Mouse (Mus musculus): Measurements from ENCODE around the gene Myh11. TPM values are rescaled to one million over a fixed set of nuclear protein-coding genes. Genes with fewer than 3 reads are reported as not detected.

Myh11 gene
- polyA plus RNA-seq, 1 experiment from 2014 or later, result 0.68 TPM

DNA sequence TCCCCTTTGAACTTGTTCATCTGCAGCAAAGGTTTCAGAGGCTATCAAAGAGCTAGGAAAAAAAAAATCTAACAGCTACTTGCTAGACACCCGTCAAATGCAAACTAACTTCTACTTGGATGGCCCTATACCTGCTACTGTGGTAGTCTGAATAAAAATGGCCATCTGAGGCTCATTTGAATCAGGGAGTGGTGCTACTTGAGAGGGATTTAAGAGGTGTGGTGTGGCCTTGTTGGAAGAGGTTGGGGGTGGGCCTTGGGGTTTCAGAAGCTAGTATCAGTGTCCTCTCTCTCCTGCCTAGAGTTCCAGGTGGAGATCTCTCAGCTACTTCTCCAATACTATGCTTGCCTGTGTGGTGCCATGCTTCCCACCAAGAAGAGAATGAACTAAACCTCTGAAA lies 15.3 kb upstream of the Myh11 start:
- Histone ChIP-seq H3K4me3 (replicated peaks) (no peak overlapping the region), H3K9me3 (replicated peaks) (no peaks in the 10 kb centered on the region), H3K27me3 (no peaks in the 10 kb centered on the region), H3K4me2 (no peak overlapping the region), H3K27ac (replicated peaks) (peak overlapping the region; percentile 4; the same call in 1 of the 2 replicates), H3K36me3 (replicated peaks) (peaks cover 50% of the 10 kb centered on the region), H3K9ac (no peak overlapping the region), H3K4me1 (replicated peaks) (peaks cover 50% of the 10 kb centered on the region)
- no peak for ATAC-seq (ENCODE audit: insufficient read depth)
- 76% methylated on average over 1 of the region's 1 CpGs for WGBS (ENCODE audit: insufficient replicate concordance)

DNA sequence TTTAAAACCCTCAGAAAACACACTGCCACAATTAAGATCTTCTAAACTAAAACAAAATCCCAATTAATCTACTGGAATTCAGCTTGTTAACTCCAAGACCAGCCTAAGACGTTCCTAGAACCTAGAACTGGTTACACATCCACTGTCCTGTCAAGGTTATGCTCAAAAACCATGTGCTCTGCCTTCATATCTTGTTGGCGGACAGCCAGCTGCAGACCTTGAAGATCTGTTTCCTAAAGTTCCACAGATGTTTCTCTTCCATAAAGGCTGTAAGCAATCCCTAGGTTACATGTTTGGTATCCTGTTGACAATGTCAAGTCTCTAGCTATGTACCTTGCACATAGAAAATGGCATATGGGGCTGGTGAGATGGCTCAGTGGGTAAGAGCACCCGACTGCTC lies 13.6 kb upstream of the Myh11 start:
- Histone ChIP-seq H3K4me2 (no peak overlapping the region), H3K4me3 (replicated peaks) (no peak overlapping the region), H3K27me3 (no peaks in the 10 kb centered on the region), H3K9ac (no peak overlapping the region), H3K36me3 (replicated peaks) (peaks cover 58% of the 10 kb centered on the region), H3K9me3 (replicated peaks) (no peaks in the 10 kb centered on the region), H3K27ac (replicated peaks) (no peak overlapping the region), H3K4me1 (replicated peaks) (peaks cover 37% of the 10 kb centered on the region)
- no peak for ATAC-seq (ENCODE audit: insufficient read depth)
- 81% methylated on average over 3 of the region's 3 CpGs for WGBS (ENCODE audit: insufficient replicate concordance)

DNA sequence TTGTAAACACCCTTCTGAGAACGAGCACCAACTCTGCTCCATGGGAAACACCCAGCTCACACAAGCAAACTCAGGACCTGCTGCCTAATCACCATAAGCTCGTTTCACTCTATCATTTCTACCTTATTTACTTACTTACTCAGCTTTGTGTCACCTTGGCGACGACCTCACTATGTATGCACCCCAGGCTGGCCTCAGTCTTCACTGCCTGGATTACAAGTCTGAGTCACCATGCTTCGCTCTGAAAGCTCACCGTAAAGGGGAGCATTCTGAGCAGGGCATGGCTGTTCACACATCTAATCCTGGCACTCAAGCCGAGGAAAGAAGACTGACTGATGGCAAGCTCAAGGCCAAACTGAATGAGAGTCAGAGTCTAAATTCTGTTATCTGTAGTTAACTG lies 12.5 kb upstream of the Myh11 start:
- peaks cover 27% of the 10 kb centered on the region for H3K4me1 ChIP-seq (replicated peaks)
- H3K27me3 ChIP-seq, result no peaks in the 10 kb centered on the region
- ATAC-seq (ENCODE audit: insufficient read depth), result no peak
- H3K4me3 ChIP-seq (replicated peaks), result no peak overlapping the region
- peaks cover 68% of the 10 kb centered on the region for H3K36me3 ChIP-seq (replicated peaks)
- H3K27ac ChIP-seq (replicated peaks), result no peak overlapping the region
- H3K4me2 ChIP-seq, result no peak overlapping the region
- 73% methylated on average over 7 of the region's 7 CpGs for WGBS (ENCODE audit: insufficient replicate concordance)
- no peaks in the 10 kb centered on the region for H3K9me3 ChIP-seq (replicated peaks)
- H3K9ac ChIP-seq, result no peak overlapping the region

DNA sequence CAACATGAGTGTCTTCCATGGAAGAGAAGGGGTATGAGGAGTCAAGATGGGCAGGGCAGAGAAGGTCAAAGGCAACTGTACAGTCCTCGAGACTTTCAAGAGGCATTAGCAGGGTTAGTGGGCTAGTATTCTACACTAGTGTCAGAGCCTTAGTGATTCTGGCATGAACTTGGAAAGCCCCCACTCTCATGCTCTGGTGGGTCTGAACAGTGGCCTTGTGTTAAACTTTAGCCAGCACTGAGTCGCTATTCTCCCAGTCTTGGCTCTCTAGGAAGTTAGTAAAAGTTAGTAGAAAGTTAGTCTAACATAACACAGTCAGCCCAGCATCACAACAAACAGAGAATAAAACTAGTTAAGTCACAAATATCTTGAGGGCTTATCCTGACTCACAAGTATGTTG lies 12.0 kb upstream of the Myh11 start:
- no peak overlapping the region for H3K9ac ChIP-seq
- H3K4me3 ChIP-seq (replicated peaks), result no peak overlapping the region
- WGBS (ENCODE audit: insufficient replicate concordance), result 83% methylated on average over 2 of the region's 2 CpGs
- no peak overlapping the region for H3K4me2 ChIP-seq
- H3K4me1 ChIP-seq (replicated peaks), result peaks cover 22% of the 10 kb centered on the region
- no peak for ATAC-seq (ENCODE audit: insufficient read depth)
- H3K27me3 ChIP-seq, result no peaks in the 10 kb centered on the region
- H3K36me3 ChIP-seq (replicated peaks), result peaks cover 72% of the 10 kb centered on the region
- no peaks in the 10 kb centered on the region for H3K9me3 ChIP-seq (replicated peaks)
- H3K27ac ChIP-seq (replicated peaks), result no peak overlapping the region

DNA sequence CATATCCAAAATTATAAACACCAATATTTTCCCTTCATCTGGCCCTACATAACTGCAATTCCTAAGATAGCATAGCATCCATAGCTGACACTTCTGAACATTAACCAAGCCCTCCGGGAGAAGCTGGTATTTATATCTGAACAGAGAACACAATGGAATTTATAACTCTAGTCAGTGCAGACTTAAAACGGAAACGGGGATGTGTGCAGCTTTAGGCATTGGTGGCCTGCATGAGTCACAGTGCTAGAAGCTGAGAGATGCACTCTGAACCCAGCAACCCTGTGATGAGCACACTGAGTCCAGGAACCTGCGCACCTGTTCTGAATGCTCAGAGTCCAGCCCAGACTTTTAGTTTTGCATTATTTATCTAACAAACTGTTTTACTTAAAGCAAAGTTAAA lies 7.3 kb upstream of the Myh11 start:
- H3K4me1 ChIP-seq (replicated peaks), result 0 out of 2 replicates have a peak, but pooled peaks cover 2% of the 10 kb centered on the region
- no peak overlapping the region for H3K4me3 ChIP-seq (replicated peaks)
- H3K9ac ChIP-seq, result no peak overlapping the region
- WGBS (ENCODE audit: insufficient replicate concordance), result 86% methylated on average over 4 of the region's 4 CpGs
- H3K27ac ChIP-seq (replicated peaks), result no peak overlapping the region
- H3K36me3 ChIP-seq (replicated peaks), result peaks cover 54% of the 10 kb centered on the region
- H3K9me3 ChIP-seq (replicated peaks), result no peaks in the 10 kb centered on the region
- ATAC-seq (ENCODE audit: insufficient read depth), result no peak
- H3K4me2 ChIP-seq, result no peak overlapping the region
- H3K27me3 ChIP-seq, result peaks cover 4% of the 10 kb centered on the region; the same call in 1 of the 2 replicates

DNA sequence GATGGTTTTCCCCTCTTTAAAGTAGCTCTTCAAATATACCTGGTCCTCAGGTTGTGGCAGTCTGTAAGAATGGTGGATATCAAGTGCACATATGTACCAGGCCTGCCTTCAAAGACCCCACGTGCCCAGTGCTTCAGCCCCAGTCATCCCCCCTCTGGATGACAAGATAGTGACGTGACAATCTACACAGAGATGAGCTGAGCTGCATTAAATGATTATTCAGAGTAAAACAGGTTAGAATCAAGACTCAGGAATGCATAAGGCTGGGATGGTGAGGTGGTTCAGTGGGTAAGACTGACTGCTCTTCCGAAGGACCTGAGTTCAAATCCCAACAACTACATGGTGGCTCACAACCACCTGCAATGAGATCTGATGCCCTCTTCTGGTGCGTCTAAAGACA lies 6.6 kb upstream of the Myh11 start:
- no peaks in the 10 kb centered on the region for H3K9me3 ChIP-seq (replicated peaks)
- no peak for ATAC-seq (ENCODE audit: insufficient read depth)
- peaks cover 47% of the 10 kb centered on the region for H3K36me3 ChIP-seq (replicated peaks)
- peaks cover 11% of the 10 kb centered on the region for H3K27me3 ChIP-seq
- H3K4me3 ChIP-seq (replicated peaks), result no peak overlapping the region
- WGBS (ENCODE audit: insufficient replicate concordance), result 82% methylated on average over 4 of the region's 4 CpGs
- no peaks in the 10 kb centered on the region for H3K4me1 ChIP-seq (replicated peaks)
- H3K9ac ChIP-seq, result no peak overlapping the region
- no peak overlapping the region for H3K27ac ChIP-seq (replicated peaks)
- H3K4me2 ChIP-seq, result no peak overlapping the region

DNA sequence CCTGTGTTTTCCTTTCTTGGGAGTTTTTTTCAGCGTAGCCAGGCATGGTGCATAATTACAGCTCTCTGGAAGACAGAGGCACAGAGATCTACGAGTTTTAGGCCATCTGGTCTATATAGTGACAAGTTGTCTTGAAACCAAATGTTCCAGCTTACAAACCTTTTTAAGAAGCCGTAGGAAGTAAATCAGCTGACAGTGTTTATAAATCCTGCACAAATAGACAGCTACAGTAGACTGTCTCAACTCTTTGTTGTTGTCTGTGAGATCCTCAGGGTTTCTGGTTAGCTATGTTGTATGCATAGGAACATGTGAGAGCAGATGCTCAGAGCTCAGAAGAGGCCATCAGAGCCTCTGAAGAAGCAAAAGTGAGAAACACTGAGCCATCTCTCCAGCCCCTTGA lies 6.0 kb upstream of the Myh11 start:
- Histone ChIP-seq H3K9ac (no peak overlapping the region), H3K27ac (replicated peaks) (no peak overlapping the region), H3K4me2 (no peak overlapping the region), H3K9me3 (replicated peaks) (no peaks in the 10 kb centered on the region), H3K4me1 (replicated peaks) (no peaks in the 10 kb centered on the region), H3K27me3 (peaks cover 17% of the 10 kb centered on the region), H3K4me3 (replicated peaks) (no peak overlapping the region), H3K36me3 (replicated peaks) (peaks cover 42% of the 10 kb centered on the region)
- no peak for ATAC-seq (ENCODE audit: insufficient read depth)
- WGBS (ENCODE audit: insufficient replicate concordance), result 82% methylated on average over 3 of the region's 3 CpGs

DNA sequence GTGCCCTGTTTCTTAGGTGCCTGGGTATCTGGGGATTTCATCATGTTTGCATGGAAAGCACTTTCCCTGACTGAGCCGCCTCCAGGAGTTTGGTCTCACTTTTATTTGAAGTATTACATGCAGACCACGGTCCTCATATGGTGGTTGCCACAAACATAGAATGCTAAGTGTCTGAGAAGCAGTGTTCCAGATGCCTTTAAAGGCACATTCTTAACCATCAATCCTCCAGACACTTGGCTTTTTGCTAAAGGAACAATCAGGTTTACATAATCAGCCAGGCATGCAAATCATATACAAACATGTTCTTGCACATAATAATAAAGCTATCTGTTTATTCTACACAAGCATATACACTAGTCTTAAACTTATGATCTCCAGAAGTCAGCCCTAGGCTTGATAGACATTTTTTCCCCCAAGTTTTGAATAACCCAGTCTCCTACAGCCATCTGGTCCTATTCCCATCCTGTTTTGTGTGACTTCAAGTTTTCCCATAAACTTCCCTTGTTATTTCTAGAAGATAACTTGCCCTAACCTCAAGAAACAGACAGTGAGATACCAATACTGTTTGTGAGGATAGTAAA lies 5.5 kb upstream of the Myh11 start:
- Histone ChIP-seq H3K9me3 (replicated peaks) (no peaks in the 10 kb centered on the region), H3K9ac (no peak overlapping the region), H3K4me3 (replicated peaks) (no peak overlapping the region), H3K27ac (replicated peaks) (no peak overlapping the region), H3K4me1 (replicated peaks) (no peaks in the 10 kb centered on the region), H3K27me3 (peaks cover 22% of the 10 kb centered on the region), H3K36me3 (replicated peaks) (peaks cover 37% of the 10 kb centered on the region), H3K4me2 (no peak overlapping the region)
- no peak for ATAC-seq (ENCODE audit: insufficient read depth)
- 75% methylated on average over 2 of the region's 2 CpGs for WGBS (ENCODE audit: insufficient replicate concordance)

DNA sequence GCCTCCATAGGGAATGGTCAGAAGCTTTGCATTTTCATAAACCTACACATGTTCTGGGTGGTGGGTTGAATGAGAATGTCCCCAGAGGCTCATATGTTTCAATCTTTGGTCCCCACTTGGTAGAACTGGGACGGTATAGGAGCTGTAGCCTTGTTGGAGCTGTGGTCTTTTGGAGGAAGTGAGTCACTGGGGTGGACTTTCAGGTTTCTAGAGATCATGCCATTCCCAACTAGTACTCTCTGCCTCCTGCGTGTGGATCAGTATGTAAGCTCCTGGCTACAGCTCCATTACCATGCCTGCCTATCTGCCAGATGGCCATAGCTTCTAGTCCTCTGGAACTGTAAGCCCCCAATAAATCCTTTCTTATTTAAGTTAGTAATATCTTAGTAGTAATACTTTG lies 4.1 kb upstream of the Myh11 start:
- H3K36me3 ChIP-seq (replicated peaks), result peaks cover 24% of the 10 kb centered on the region
- no peaks in the 10 kb centered on the region for H3K9me3 ChIP-seq (replicated peaks)
- no peak overlapping the region for H3K9ac ChIP-seq
- ATAC-seq (ENCODE audit: insufficient read depth), result no peak
- H3K4me2 ChIP-seq, result no peak overlapping the region
- H3K27me3 ChIP-seq, result peaks cover 35% of the 10 kb centered on the region
- H3K27ac ChIP-seq (replicated peaks), result no peak overlapping the region
- H3K4me1 ChIP-seq (replicated peaks), result peaks cover 2% of the 10 kb centered on the region
- no peak overlapping the region for H3K4me3 ChIP-seq (replicated peaks)
- WGBS (ENCODE audit: insufficient replicate concordance), result 38% methylated on average over 2 of the region's 2 CpGs

DNA sequence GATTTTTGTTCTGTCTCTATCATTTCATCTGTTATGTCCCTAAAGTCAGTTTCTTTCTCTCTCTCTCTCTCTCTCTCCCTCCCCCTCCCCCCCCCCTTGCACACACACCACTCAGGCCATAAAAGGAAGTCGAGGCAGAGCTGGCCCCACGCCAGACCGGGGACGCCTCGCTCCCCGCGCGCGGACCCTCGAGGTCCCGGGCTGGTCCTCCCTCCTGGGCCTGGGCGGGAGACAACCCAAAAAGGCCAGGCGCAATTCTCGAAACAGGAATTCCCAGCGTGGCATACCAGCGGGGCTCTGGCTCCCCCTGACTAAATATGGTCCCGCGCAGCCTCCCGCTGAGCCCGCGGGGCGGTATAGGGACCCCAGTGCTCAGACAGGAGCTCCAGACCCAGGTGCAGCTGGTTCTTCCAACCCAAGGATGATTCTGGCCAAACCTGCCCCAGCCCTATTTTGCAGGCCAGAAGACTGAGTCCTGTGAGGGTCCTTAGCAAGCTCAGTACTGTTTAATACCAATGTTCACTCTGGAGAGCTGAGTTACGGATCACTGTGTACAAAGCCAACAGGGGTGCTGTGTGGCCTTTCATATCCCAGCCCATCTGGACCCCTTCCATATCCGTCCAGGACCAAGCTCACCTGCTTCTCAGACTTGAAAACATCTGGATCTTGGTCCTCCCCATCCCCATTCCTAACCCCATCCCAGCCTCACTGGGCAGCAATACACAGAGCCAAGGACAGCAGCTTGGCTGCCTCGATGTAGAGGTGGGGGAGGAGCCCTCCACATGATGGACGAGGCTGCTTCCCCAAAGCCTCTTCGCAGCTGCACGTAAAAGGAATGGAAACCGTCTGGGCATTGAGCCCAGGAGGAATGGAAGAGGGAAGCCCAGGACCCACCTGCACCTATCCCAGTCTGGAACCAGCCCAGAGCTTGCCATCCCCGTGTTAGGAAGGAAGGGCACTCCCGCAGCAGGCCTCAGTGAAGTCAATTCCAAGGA lies 1.3 kb upstream of the Myh11 start:
- no peak overlapping the region for H3K27ac ChIP-seq (replicated peaks)
- H3K9ac ChIP-seq, result no peak overlapping the region
- no peak overlapping the region for H3K4me3 ChIP-seq (replicated peaks)
- H3K36me3 ChIP-seq (replicated peaks), result no peaks in the 10 kb centered on the region
- H3K27me3 ChIP-seq, result peaks cover 43% of the 10 kb centered on the region
- peak overlapping the region; percentile 35 for H3K4me2 ChIP-seq
- no peaks in the 10 kb centered on the region for H3K9me3 ChIP-seq (replicated peaks)
- no peak for ATAC-seq (ENCODE audit: insufficient read depth)
- peaks cover 2% of the 10 kb centered on the region for H3K4me1 ChIP-seq (replicated peaks)
- 14% methylated on average over 31 of the region's 31 CpGs for WGBS (ENCODE audit: insufficient replicate concordance)

DNA sequence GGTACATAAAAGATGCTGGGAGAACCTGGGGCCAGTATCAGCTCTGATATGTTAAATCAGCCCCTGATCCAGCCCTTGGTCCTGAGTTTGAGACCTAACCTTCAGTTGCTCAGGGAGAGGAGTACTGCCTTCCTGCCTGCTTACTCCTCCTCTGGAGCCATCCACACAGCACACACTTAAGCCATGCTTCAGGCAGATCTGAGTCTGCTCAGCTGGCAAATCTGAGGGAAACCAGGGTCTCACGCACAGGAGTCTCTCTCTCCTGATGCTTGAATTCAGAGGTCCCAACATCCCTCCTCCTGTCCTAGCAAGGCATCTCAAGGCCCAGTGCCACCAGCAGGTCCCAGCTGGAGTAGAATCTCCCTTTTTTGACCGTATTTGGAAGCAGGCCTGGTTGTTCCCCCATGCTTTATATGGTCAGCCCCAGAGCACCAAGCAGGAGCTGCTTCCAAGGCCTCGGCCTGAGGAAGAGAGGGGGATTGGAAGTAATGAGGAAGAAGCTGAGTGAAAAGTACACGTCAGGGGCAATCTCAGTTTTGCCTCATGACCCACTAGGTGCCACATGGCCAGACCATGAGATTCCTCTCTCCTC lies 18.7 kb downstream of the Myh11 start:
- 39% methylated on average over 4 of the region's 4 CpGs for WGBS (ENCODE audit: insufficient replicate concordance)
- Histone ChIP-seq H3K4me3 (replicated peaks) (no peak overlapping the region), H3K4me2 (no peak overlapping the region), H3K36me3 (replicated peaks) (no peaks in the 10 kb centered on the region), H3K4me1 (replicated peaks) (no peaks in the 10 kb centered on the region), H3K27me3 (0 out of 2 replicates have a peak, but pooled peaks cover 3% of the 10 kb centered on the region), H3K9ac (no peak overlapping the region), H3K9me3 (replicated peaks) (no peaks in the 10 kb centered on the region), H3K27ac (replicated peaks) (no peak overlapping the region)
- ATAC-seq (ENCODE audit: insufficient read depth), result no peak

Data from liver, embryonic 15.5 days (tissue).